Mouse (Mus musculus) cerebellum, adult 2 months (tissue): ENCODE results near the gene Stoml2.

ENCODE experiments used
- CTCF ChIP-seq: fragments of 200-500 bp; IDR thresholded peaks from 2 replicates; pipeline ENCODE4 v1.5.1; 2011; ENCODE audit warnings: low read depth, mild to moderate bottlenecking, control low read depth, low read length, moderate library complexity, borderline replicate concordance; ENCODE audit not compliant: insufficient read depth
- POLR2A ChIP-seq: fragments of 200-500 bp; IDR thresholded peaks from 2 replicates; pipeline ENCODE4 v1.6.1; 2011; ENCODE audit warnings: low read length, control low read depth, borderline replicate concordance; ENCODE audit not compliant: insufficient read depth

DNA sequence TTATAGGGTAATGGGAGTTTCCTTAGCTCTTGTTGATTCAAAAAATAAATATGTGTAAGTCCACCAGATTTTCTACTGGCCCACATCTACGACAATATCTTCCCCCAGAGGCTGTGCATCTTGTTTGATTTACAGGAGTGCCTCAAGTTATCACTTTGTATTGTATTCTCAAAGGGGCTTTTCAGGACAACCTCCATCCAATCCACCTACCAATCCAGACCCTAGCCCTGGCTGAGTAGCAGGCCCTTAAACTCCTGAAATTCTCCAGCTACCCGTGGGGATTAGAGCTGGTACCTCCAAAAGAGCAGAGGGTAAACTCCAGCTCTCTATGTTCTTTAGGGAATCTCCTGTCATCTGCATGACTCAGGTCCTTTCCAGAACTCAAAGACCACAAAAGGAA is 33.5 kb downstream of the Stoml2 start:
- no peak for TF ChIP-seq CTCF
- no peak for TF ChIP-seq POLR2A
